Mouse (Mus musculus): ENCODE data around the gene Pik3ap1.

DNA sequence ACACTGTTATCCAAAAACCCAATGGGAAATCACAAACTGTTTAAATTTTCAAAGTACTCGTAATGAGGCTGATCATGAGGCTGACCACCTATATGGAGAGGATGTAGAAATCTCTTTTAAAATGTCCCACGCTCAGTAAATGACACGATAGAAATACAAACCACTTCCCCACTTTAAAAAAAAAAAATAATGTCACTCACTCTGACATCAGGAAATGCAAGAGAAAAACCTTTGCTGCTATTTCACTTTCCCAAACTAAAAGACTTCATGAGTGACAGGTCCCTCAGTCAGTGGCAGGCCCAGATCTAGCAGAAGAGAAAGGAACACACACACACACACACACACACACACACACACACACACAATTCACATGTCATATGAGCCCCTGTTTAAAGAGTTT lies 49.2 kb downstream of the Pik3ap1 start:
- TF ChIP-seq CTCF (IDR thresholded peaks at IDR 0.05; ENCODE audit: extremely low read depth, insufficient read depth, insufficient read length, insufficient replicate concordance) (no peak), POLR2A (IDR thresholded peaks at IDR 0.05; ENCODE audit: low read depth, low read length) (no peak)

Data from spleen, adult 2 months (tissue).